Mouse (Mus musculus): ENCODE measurements around the gene Pik3c2a.

DNA sequence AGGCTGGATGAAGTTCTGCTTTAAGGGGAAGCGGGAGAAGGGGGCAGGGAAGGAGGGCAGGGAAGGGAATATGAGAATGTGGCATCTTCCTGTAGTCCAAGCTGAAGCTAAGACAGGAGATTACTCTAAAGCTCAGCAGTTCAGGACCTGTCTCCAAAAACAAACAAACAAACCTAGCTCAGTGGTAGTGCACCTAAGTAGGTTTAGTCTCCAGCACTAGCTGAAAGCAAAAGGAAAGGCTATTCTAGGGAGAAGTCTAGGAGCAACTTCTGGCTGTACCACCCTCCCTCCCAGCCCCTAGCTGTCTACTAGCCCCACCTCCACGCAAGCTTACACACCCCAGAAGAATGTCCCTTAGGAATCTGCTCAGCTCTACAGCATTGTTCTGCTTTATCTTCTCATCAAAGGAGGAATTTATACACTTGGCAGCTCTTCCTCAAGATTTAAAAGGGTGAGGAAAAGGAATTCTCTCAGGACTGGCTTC lies 1.1 kb upstream of the Pik3c2a start:
- TF ChIP-seq RAD21 (IDR thresholded peaks at IDR 0.05; ENCODE audit: low read depth, low read length) (no peak), CTCF (IDR thresholded peaks at IDR 0.05 in 2 of 3, conservative IDR thresholded peaks at IDR 0.05 in 1 of 3; ENCODE audit: control insufficient read depth in 1 of 3, insufficient read depth in 1 of 3, low read depth in 2 of 3, low read length in 3 of 3, poor library complexity in 1 of 3, severe bottlenecking in 1 of 3) (no peak), MAZ (IDR thresholded peaks at IDR 0.05; ENCODE audit: low read depth, low read length) (no peak), MYB (IDR thresholded peaks at IDR 0.05; ENCODE audit: low read depth, low read length) (no peak), ETS1 (IDR thresholded peaks at IDR 0.05; ENCODE audit: low read depth, low read length) (no peak), ZNF384 (IDR thresholded peaks at IDR 0.05; ENCODE audit: low read depth, low read length) (no peak), TAL1 (IDR thresholded peaks at IDR 0.05; ENCODE audit: low read length) (no peak), POLR2A (IDR thresholded peaks at IDR 0.05; ENCODE audit: control insufficient read depth in 1 of 2, insufficient read depth in 1 of 2, low read depth in 1 of 2, low read length in 2 of 2, poor library complexity in 1 of 2) (no peak), MAFK (IDR thresholded peaks at IDR 0.05; ENCODE audit: borderline replicate concordance, low read depth, low read length) (no peak)
